Mouse (Mus musculus) liver, embryonic 14.5 days (tissue): ENCODE data around the gene Nxpe4.

Experiments
- CTCF ChIP-seq: IDR thresholded peaks from 2 replicates; pipeline ENCODE4 v1.5.1; 2016; ENCODE audit warnings: antibody characterized with exemption, low read depth, control low read depth
- EP300 ChIP-seq: IDR thresholded peaks from 2 replicates; pipeline ENCODE4 v1.6.1; 2016; ENCODE audit warnings: antibody characterized with exemption, low read depth

GRCm38 (mm10) chr9:48420437-48420836 is 258.6 kb downstream of the Nxpe4 start:
- TF ChIP-seq CTCF (no peak), EP300 (no peak)
